Mouse (Mus musculus) bone marrow, adult 2 months (tissue): ENCODE measurements at regions not wholly inside any gene's neighbourhood (a gene's known extent, or its start where the extent isn't known, plus 50 kb on each side); places are given as distances from the start of the nearest gene placed in this dataset.

ENCODE experiments used
- CTCF ChIP-seq: fragments of 200-500 bp; IDR thresholded peaks from 2 replicates; pipeline ENCODE4 v1.5.1; 2011; ENCODE audit warnings: low read length, control low read depth; ENCODE audit not compliant: control insufficient read depth, insufficient read depth
- POLR2A ChIP-seq: fragments of 200-500 bp; IDR thresholded peaks from 2 replicates; pipeline ENCODE4 v1.6.1; 2011; ENCODE audit warnings: low read depth, mild to moderate bottlenecking, control low read depth, low read length, borderline replicate concordance; ENCODE audit not compliant: control insufficient read depth

- TF ChIP-seq CTCF (no peak), POLR2A (no peak)
These were observed 108.6 kb downstream of the 1700020N01Rik start for GRCm38 (mm10) chr10:21701580-21701979.
